ENCODE assay signal across 8 mouse cellular contexts in the genomic region with DNA sequence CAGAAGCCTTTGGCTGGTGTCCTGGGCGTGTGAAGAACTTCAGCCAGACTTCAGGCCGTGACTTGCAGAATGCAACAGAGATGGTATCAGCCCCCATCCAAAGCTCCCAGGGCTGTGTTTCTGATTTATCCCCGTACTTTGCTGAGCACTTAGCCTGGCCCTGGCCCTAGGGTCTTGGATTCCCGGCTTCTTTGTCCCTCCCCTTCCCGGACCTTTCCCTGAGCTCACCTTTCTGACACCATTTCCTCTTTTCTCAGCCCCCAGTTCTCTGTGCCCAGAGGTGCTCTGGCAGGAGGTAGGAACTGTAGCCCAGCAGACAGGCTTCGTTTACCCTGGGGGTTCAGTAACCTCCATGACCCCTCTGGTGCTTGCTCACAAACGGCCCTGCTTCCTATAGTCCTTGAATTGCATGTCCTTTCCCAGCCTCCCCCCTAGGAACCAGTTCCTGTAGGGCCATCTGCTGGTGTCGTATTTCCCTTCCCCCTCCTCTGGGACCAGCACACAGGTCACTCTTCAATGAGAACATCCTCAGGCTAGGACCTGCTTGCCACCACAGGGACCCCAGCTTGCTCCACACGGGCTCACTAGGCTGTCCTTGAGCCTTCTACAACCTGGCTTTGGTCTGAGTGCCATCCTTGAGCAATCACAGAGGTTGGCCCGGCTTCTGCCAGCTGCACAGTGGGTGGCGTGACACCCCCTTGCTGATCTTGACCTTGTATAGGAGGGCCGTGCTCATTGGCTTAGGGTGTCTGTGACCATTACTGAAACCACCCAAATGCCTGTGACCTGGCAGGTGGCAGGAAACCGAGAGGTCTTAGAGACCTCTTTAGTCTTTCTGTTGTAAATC. TPM values are rescaled to one million over a fixed set of nuclear protein-coding genes. Genes with fewer than 3 reads are reported as not detected.
DNase-seq lines count a peak whose midpoint lies in the region; ATAC-seq and TF ChIP-seq lines count a peak whose summit lies in the region.

No protein-coding gene starts in this region.

- peak overlapping the region; percentile 69; the same call in 1 of the 2 replicates for H3K9ac ChIP-seq in forebrain, embryonic 13.5 days
- H3K9ac ChIP-seq in intestine, embryonic 14.5 days (ENCODE audit: low read length) = peak overlapping the region; percentile 34
- H3K9ac ChIP-seq in lung, embryonic 14.5 days = peak overlapping the region; percentile 50

- peaks cover 30% of the 10 kb centered on the region for H3K4me1 ChIP-seq in testis, adult 2 months (ENCODE audit: control insufficient read depth, insufficient read depth, low read length)
- peaks cover 70% of the 10 kb centered on the region for H3K4me1 ChIP-seq in forebrain, embryonic 13.5 days
- H3K4me1 ChIP-seq in intestine, embryonic 14.5 days (replicated peaks; ENCODE audit: control insufficient read depth, insufficient read depth, low read length) = peaks cover 50% of the 10 kb centered on the region
- H3K4me1 ChIP-seq in lung, embryonic 14.5 days (ENCODE audit: insufficient read depth) = peaks cover 43% of the 10 kb centered on the region

- TF ChIP-seq CTCF in testis, adult 2 months (IDR thresholded peaks at IDR 0.05; ENCODE audit: control insufficient read depth, insufficient read depth, insufficient replicate concordance, low read depth, low read length) = no peak
- no peak for TF ChIP-seq CTCF in lung, embryonic 14.5 days (IDR thresholded peaks at IDR 0.05; ENCODE audit: low read depth)

- 57% methylated on average over 13 of the region's 13 CpGs for WGBS in forebrain, embryonic 13.5 days
- 30% methylated on average over 13 of the region's 13 CpGs for WGBS in intestine, embryonic 14.5 days
- WGBS in lung, embryonic 14.5 days = 29% methylated on average over 13 of the region's 13 CpGs

- no peak for DNase-seq in testis, postnatal 14 days (ENCODE audit: low spot score)
- peak; percentile 72 for DNase-seq in c-Kit-negative CD71-positive TER-119-positive erythroid progenitor cells, embryonic 14.5 days (ENCODE audit: low read depth, low spot score)
- DNase-seq in intestine, embryonic 14.5 days (ENCODE audit: low spot score) = no peak
- DNase-seq in lung, embryonic 14.5 days = peak; percentile 28
- DNase-seq in spleen, postnatal 4 days (ENCODE audit: low spot score in 2 of 2) = peak; percentile 54 to 75
- DNase-seq in testis, postnatal 10 days (ENCODE audit: low spot score) = no peak

- 0 out of 2 replicates have a peak, but pooled peaks have one; percentile 10 for TF ChIP-seq POLR2A in testis, adult 2 months (IDR thresholded peaks at IDR 0.05; ENCODE audit: control insufficient read depth, low read depth, low read length)

- no peaks in the 10 kb centered on the region for H3K9me3 ChIP-seq in forebrain, embryonic 13.5 days (replicated peaks)
- no peaks in the 10 kb centered on the region for H3K9me3 ChIP-seq in intestine, embryonic 14.5 days (ENCODE audit: control insufficient read depth, low read length)
- no peaks in the 10 kb centered on the region for H3K9me3 ChIP-seq in lung, embryonic 14.5 days (ENCODE audit: low read depth, low read length)

- 0 out of 2 replicates have a peak overlapping the region, but pooled peaks have one; percentile 68 for H3K4me2 ChIP-seq in forebrain, embryonic 13.5 days
- H3K4me2 ChIP-seq in intestine, embryonic 14.5 days (ENCODE audit: low read length) = peak overlapping the region; percentile 22
- H3K4me2 ChIP-seq in lung, embryonic 14.5 days = peak overlapping the region; percentile 80

- ATAC-seq in forebrain, embryonic 13.5 days = no peak
- no peak for ATAC-seq in intestine, embryonic 14.5 days (replicated peaks; ENCODE audit: low FRiP score, low TSS enrichment, low read depth)
- no peak for ATAC-seq in lung, embryonic 14.5 days (ENCODE audit: insufficient read depth)

- H3K4me3 ChIP-seq in testis, adult 2 months (ENCODE audit: control insufficient read depth, low read depth, low read length) = peak overlapping the region; percentile 96
- H3K4me3 ChIP-seq in forebrain, embryonic 13.5 days = no peak overlapping the region
- H3K4me3 ChIP-seq in intestine, embryonic 14.5 days (ENCODE audit: low read depth, low read length) = peak overlapping the region; percentile 4; the same call in 1 of the 2 replicates
- peak overlapping the region; percentile 10; the same call in 1 of the 2 replicates for H3K4me3 ChIP-seq in lung, embryonic 14.5 days (ENCODE audit: low read depth, low read length)

- peak overlapping the region; percentile 90 for H3K27ac ChIP-seq in testis, adult 2 months (ENCODE audit: control insufficient read depth, insufficient read depth, low read depth, low read length)
- no peak overlapping the region; the same call in 1 of the 2 replicates for H3K27ac ChIP-seq in forebrain, embryonic 13.5 days
- peak overlapping the region; percentile 98 for H3K27ac ChIP-seq in intestine, embryonic 14.5 days (ENCODE audit: low read depth)
- peak overlapping the region; percentile 98 for H3K27ac ChIP-seq in lung, embryonic 14.5 days (ENCODE audit: low read depth)

- no peaks in the 10 kb centered on the region; the same call in 1 of the 2 replicates for H3K36me3 ChIP-seq in testis, adult 2 months (ENCODE audit: control insufficient read depth, insufficient read depth, low read length)
- H3K36me3 ChIP-seq in forebrain, embryonic 13.5 days (ENCODE audit: poor library complexity, severe bottlenecking) = peaks cover 19% of the 10 kb centered on the region
- H3K36me3 ChIP-seq in intestine, embryonic 14.5 days (ENCODE audit: control insufficient read depth, insufficient read depth, low read length) = peaks cover 15% of the 10 kb centered on the region
- H3K36me3 ChIP-seq in lung, embryonic 14.5 days (ENCODE audit: insufficient read depth) = peaks cover 26% of the 10 kb centered on the region

- no peaks in the 10 kb centered on the region for H3K27me3 ChIP-seq in testis, adult 2 months (ENCODE audit: control insufficient read depth, insufficient read depth, low read length)
- H3K27me3 ChIP-seq in forebrain, embryonic 13.5 days = no peaks in the 10 kb centered on the region
- no peaks in the 10 kb centered on the region for H3K27me3 ChIP-seq in intestine, embryonic 14.5 days (replicated peaks; ENCODE audit: control insufficient read depth, insufficient read depth, low read length)
- H3K27me3 ChIP-seq in lung, embryonic 14.5 days (ENCODE audit: insufficient read depth, low read length) = no peaks in the 10 kb centered on the region

RNA-seq across cellular contexts. Expression of a gene that starts 26.0 kb away (rescaled TPM):
- 25.3 and 28.1 TPM in 2 replicates for polyA plus RNA-seq in testis, adult 2 months (2012; rRNA removed)
- polyA plus RNA-seq in forebrain, embryonic 13.5 days (2015; fragmentation: Nextera tagmentation; extraction: Ambion mirVana) = 21.7 and 26.2 TPM in 2 replicates
- 18.2 and 18.9 TPM in 2 replicates for polyA plus RNA-seq in intestine, embryonic 14.5 days (2014; fragmentation: Nextera tagmentation; extraction: Ambion mirVana)
- 37.9 and 42.2 TPM in 2 replicates for polyA plus RNA-seq in lung, embryonic 14.5 days (2014; fragmentation: Nextera tagmentation; extraction: Ambion mirVana)

RNA-seq across cellular contexts. Expression of a gene that starts 28.6 kb away (rescaled TPM):
- polyA plus RNA-seq in testis, adult 2 months (2012; rRNA removed) = 20.1 and 26.1 TPM in 2 replicates
- polyA plus RNA-seq in forebrain, embryonic 13.5 days (2015; fragmentation: Nextera tagmentation; extraction: Ambion mirVana) = 1.2 and 1.4 TPM in 2 replicates
- polyA plus RNA-seq in intestine, embryonic 14.5 days (2014; fragmentation: Nextera tagmentation; extraction: Ambion mirVana) = 2.1 and 2.5 TPM in 2 replicates
- polyA plus RNA-seq in lung, embryonic 14.5 days (2014; fragmentation: Nextera tagmentation; extraction: Ambion mirVana) = 2.4 TPM in 2 replicates

RNA-seq across cellular contexts. Expression of a gene that starts 44.9 kb away (rescaled TPM):
- polyA plus RNA-seq in testis, adult 2 months (2012; rRNA removed) = 0.84 and 0.94 TPM in 2 replicates
- polyA plus RNA-seq in forebrain, embryonic 13.5 days (2015; fragmentation: Nextera tagmentation; extraction: Ambion mirVana) = 13.1 and 15.5 TPM in 2 replicates
- polyA plus RNA-seq in intestine, embryonic 14.5 days (2014; fragmentation: Nextera tagmentation; extraction: Ambion mirVana) = 2.0 and 2.1 TPM in 2 replicates
- 2.7 and 3.8 TPM in 2 replicates for polyA plus RNA-seq in lung, embryonic 14.5 days (2014; fragmentation: Nextera tagmentation; extraction: Ambion mirVana)

Comparison
In these comparisons a context has a peak if more than half of its experiments do, and no peak if none do; other contexts are left out.
1. DNase-seq: peak in c-Kit-negative CD71-positive TER-119-positive erythroid progenitor cells, embryonic 14.5 days (single experiment), lung, embryonic 14.5 days (single experiment) and spleen, postnatal 4 days (2 of 2); none in testis, postnatal 14 days (single experiment), intestine, embryonic 14.5 days (single experiment) and testis, postnatal 10 days (single experiment).
2. H3K4me2 ChIP-seq: peak in every context shown above with its lines; median percentile 80 in lung, embryonic 14.5 days; 68 in forebrain, embryonic 13.5 days; 22 in intestine, embryonic 14.5 days.
3. Peak in every context shown above with its lines, with median percentiles within 50 percentile points of each other: H3K9ac ChIP-seq.